Mouse (Mus musculus) cerebral cortex, adult 2 months (tissue): ENCODE data around the gene Adgra3.

Experiments
- WGBS: fragments of 180-500 bp; shearing (Covaris S2); methylation state at CpG from one replicate; pipeline ENCODE4 v1.1.7; 2018; 5-methylcytosine and 5-hydroxymethylcytosine counted together

The Adgra3 gene

GRCm38 (mm10) chr5:50058421-50059286 lies at the start of gene Adgra3:
Gene Adgra3 (minus strand): TSS chr5:50059006.
- under 1% methylated on average over 113 of the region's 113 CpGs for WGBS

GRCm38 (mm10) chr5:50083441-50083840 lies 24.6 kb upstream of the Adgra3 start:
- WGBS = 45% methylated on average over 1 of the region's 1 CpGs

- WGBS = 83% methylated on average over 3 of the region's 3 CpGs
Observed at GRCm38 (mm10) chr5:50064236-50064635, 5.4 kb upstream of the Adgra3 start.

- 91% methylated on average over 7 of the region's 7 CpGs for WGBS
Observed at GRCm38 (mm10) chr5:50059586-50059985, 780 bp upstream of the Adgra3 start.

GRCm38 (mm10) chr5:50057612-50058420 lies 990 bp downstream of the Adgra3 start:
- WGBS = 5% methylated on average over 26 of the region's 26 CpGs

GRCm38 (mm10) chr5:50052456-50052855 lies 6.3 kb downstream of the Adgra3 start:
- WGBS = 75% methylated on average over 4 of the region's 4 CpGs

- 84% methylated on average over 21 of the region's 21 CpGs for WGBS
Observed at GRCm38 (mm10) chr5:50050668-50051425, 8.0 kb downstream of the Adgra3 start.

- 52% methylated on average over 3 of the region's 3 CpGs for WGBS
Observed at GRCm38 (mm10) chr5:50050037-50050436, 8.8 kb downstream of the Adgra3 start.

- 62% methylated on average over 8 of the region's 8 CpGs for WGBS
Observed at GRCm38 (mm10) chr5:50049506-50049905, 9.3 kb downstream of the Adgra3 start.

- 69% methylated on average over 7 of the region's 7 CpGs for WGBS
Observed at GRCm38 (mm10) chr5:50048960-50049359, 9.8 kb downstream of the Adgra3 start.

GRCm38 (mm10) chr5:50048271-50048851 lies 10.4 kb downstream of the Adgra3 start:
- WGBS = 66% methylated on average over 5 of the region's 5 CpGs

- 61% methylated on average over 6 of the region's 6 CpGs for WGBS
Observed at GRCm38 (mm10) chr5:50045180-50045579, 13.6 kb downstream of the Adgra3 start.

GRCm38 (mm10) chr5:50043677-50044076 lies 15.1 kb downstream of the Adgra3 start:
- 91% methylated on average over 4 of the region's 4 CpGs for WGBS

- WGBS = 60% methylated on average over 7 of the region's 7 CpGs
Observed at GRCm38 (mm10) chr5:50042274-50042943, 16.4 kb downstream of the Adgra3 start.

- 63% methylated on average over 6 of the region's 6 CpGs for WGBS
Observed at GRCm38 (mm10) chr5:50039521-50039920, 19.3 kb downstream of the Adgra3 start.

GRCm38 (mm10) chr5:50037666-50038065 lies 21.1 kb downstream of the Adgra3 start:
- WGBS = 65% methylated on average over 8 of the region's 8 CpGs

- 91% methylated on average over 8 of the region's 8 CpGs for WGBS
Observed at GRCm38 (mm10) chr5:50034900-50035514, 23.8 kb downstream of the Adgra3 start.

- 63% methylated on average over 6 of the region's 6 CpGs for WGBS
Observed at GRCm38 (mm10) chr5:50034231-50034630, 24.6 kb downstream of the Adgra3 start.

GRCm38 (mm10) chr5:50033660-50034059 lies 25.1 kb downstream of the Adgra3 start:
- whole genome bisulfite sequencing = 80% methylated on average over 9 of the region's 9 CpGs

- 20% methylated on average over 5 of the region's 5 CpGs for WGBS
Observed at GRCm38 (mm10) chr5:50032332-50032731, 26.5 kb downstream of the Adgra3 start.
